Mouse (Mus musculus): ENCODE measurements around the gene Cldn11.

GRCm38 (mm10) chr3:31166365-31166871, 16.7 kb downstream of the Cldn11 start:
- no peak for TF ChIP-seq CTCF (IDR thresholded peaks at IDR 0.05; ENCODE audit: control insufficient read depth, insufficient read depth, low read length)
- no peak for TF ChIP-seq POLR2A (IDR thresholded peaks at IDR 0.05; ENCODE audit: borderline replicate concordance, control insufficient read depth, low read depth, low read length)
